Mouse (Mus musculus) spleen, adult 12 weeks (tissue): ENCODE results near the gene Zbtb16.

Source experiments
- DNase-seq: peaks from one replicate; pipeline ENCODE4 v3.0.0; 2022; ENCODE audit warnings: low spot score

The Zbtb16 gene

DNA sequence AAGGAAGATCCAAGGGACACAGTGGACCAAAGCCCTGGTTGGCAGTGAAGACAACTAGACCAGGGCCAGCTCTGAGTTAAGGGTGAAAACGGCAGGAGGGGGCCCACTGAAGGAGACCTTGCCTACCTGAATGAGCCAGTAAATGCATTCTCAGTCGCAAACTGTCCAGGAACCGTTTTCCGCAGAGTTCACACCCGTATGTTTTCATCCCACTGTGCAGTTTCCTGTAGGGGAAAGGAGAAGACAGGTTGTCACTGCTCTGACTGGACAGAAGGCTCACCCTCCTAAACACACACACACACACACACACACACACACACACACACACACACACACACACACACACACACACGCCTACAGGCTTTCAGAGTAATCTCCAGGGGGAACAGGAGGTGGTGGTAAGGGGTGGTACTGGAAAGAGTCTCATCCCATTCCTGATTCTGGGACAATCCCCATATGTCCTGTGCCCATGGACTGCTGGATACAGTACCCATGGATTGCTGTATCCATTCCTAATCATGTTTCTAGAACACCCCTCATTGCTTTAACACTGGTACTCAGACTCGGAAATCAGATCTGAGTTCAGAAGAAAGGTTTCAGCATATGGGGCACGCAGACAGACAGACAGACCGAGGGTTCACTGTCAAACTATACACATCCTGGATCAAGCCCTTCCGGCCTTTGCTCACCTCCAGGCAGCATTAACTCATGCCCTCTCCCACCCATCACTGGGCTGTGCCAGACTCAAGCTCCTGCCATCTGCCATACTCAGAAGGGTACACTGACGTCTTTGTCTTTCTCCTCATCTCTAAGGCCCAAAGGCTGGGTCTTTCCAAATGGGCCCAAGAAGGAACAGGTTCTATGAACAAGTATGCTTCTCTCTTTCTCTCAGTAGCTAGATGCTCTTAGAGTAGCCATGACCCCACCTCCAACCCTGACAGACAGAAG is 92.4 kb downstream of the Zbtb16 start:
- no peak for DNase-seq

DNA sequence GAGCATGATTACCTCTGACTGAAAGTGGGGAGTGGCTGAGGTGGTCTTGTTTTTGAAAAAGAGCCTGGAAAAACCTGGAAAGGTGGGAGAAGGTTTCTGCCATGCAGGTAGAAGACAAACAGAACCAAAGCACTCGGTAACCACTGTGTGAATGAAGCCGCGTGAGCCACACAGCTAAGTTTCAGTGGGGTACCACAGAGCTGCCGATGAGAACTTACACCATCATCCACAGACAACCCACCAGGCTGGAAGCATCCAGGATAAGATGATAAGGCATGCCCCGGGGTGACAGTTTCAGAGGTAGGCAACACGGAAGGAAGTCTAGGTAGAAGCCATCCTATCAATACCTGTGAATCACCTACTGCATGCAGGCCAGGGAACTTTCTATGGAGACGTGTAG is 93.9 kb downstream of the Zbtb16 start:
- no peak for DNase-seq

DNA sequence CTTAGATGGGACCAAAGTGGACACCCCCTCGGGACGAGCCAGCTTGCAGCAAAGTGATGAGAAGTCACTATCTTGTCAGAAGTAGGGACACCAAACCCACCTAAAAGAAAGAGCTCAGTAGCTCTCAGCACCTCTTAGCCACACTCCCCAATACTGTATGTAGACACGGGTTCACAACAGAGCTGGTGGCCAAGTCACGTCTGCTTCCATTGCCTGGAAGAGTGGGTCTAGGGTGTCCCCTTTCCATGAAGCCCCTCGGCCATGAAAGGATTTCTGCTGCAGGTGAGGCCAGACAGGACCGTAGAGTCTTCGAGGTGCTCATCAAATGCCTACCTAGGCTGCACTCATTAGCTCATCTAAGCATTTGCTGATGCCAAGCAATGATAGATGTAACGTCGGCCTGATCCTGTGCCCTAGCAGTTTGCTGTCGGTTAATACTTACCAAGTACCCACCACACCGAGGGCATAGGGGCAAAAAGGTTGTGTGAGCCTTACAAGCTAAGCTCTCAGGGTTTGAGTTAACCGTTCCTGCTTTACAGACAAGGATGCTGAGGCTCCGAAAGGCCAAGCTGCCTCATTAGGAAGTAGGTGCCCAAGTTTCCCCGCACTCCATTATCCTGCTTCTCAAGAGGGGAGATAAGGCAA is 94.5 kb downstream of the Zbtb16 start:
- no peak for DNase-seq

DNA sequence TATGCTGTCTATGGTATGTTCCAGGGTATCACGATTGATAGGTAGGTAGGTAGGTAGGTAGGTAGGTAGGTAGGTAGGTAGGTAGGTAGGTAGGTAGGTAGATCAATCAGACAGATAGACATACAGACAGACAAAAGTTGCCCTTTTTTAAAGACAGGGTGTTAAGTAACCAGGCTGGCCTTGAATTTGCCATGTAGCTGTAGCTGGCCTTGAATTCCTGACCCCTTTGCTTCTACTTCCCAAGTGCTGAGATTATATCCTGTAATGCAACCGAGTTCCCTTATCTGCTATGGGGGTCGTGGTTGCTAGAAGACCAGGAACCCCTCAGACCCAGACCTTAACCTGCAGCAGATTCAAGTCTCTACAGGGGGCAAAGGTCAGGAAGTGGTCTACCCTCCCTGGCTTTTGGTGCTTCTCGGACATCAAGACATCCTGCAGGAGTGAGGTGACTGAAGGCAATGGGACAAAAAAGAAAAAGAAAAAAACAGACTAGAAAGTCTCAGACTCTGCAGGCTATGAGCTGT is 95.2 kb downstream of the Zbtb16 start:
- no peak for DNase-seq

DNA sequence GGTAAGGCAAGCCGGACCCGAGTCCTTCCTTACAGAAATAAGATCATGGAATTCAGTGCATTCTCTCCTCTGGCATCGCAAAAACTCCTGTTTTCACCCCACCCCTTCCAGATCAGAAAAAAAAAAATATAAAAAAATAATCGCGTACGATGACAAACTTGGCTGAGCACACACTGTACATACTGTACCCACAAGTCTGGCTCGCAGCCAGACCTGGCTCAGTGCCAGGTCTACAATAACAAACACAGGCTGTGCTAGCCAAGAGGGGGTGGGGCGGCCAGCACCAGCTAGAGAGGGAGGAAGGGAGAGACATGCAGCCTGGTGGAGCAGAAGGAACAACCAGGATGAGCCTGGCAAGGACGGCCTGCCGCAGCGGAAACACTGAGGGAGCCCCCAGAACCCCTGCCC is 95.9 kb downstream of the Zbtb16 start:
- peak; percentile 4 for DNase-seq

DNA sequence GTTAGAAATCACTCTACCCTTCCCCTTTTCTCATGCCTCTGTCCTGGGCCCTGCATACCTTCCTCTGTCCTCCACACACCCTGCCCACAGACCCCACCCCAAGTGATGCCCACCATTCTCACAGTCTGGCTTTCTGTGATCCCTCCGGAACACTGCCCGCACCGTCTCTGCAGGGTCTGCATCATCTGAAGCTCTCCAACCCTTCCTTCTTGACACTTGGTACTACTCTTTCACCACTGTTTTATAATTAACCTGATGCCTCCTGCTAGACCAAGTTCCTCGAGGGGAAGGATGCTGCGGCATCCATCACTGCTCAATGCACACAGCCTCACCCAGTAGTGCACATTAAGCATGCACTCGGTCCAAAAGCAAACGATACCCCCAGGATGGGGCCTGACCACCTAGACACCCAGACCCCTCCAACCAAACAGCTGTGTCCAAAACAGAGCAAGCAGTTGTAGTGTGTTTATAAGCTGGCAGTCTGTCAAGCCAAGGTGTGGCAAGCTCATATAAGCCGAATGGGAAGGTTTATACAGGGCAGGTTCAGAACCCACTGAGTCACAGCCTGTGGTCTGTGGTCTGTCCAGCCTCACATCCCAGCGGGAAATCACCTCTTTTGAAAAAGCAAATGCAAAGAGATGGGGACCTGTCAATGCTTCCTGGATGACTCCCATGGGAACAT is 97.1 kb downstream of the Zbtb16 start:
- no peak for DNase-seq

DNA sequence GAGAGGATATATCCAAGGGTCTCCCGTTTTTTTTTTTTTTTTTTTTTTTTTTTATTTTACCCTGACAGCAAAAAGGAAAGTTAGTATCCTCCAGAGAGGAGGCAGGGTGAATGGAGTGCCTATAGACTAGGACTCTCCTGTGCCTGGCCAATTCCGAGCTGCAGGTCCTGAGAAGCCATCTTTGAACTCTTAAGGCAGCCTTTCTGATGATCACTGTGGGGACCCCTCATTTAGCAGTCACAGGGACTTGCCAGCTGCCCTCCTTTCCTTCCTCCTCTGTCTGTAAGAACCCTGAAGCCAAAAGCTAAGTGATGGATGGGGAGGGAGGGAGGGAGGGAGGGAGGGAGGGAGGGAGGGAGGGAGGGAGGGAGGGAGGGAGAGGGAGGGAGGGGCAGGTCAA is 98.1 kb downstream of the Zbtb16 start:
- no peak for DNase-seq

DNA sequence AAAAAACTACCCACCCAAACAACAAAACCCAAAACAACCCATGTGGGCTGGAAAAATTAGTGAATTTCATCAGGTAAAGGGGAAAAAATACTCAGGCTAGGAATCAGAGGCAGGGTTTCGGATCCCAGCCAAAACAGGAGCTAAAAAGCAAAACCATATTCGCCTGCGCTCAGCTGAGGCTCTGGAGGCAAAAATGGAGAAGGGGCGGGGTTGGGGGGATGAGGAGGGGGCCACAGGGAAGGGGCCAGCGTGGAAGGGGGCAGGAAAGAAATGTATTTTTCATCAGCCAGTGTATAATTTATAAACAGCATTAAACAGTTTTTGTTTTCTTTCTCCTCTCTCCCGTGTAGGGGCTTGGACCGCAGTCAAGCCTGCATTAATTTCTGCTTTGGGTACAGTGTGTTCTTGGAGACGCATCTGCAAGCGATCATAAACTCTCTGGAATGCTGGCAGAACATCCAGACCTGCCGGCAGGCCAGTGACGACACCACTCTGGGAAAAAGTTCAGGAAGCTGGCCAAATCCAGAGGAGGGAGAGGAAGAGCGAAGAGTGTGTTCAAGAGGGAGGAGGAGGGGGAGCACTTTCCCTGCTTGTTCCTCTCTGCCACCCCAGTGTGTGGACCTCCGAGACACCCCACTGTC is 98.7 kb downstream of the Zbtb16 start:
- no peak for DNase-seq

DNA sequence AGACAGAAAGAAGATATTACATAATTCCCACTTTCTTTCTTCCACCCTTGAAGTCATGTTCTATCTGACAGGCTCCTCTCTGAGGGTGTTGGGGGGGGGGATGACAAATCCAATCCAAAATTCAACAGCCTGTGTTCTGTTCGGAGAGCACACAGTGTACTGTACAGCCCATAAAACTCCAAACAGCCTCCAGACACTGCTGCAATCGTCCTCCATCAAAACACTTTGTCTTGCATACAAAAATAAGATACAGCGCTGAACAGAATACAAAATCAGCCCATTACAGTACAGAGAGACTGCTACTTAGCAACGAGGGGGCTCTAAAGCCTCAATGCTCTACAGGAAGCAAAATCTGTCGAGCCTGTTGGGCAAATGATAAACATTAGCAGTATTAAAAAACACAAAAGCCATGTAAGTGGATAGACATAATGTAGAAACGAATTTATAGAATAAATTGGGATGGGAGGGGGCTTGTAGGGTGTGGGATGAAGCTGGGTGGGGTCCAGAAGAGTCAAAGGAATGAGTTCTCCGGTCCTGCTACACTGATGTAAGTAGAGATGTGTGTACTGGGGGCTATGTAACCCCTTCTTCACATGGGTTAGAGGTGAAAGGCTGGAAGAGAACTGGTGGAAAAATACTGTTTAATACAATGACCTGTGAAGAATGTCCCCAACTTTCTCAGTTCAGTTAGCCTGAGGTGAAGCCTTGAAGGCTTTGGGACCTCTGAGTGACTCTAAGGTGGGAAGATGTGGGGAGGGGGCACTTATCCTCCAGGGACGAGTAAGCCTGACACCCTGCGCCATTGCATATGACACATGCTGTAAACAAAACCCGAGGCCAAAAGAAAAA is 99.4 kb downstream of the Zbtb16 start:
- no peak for DNase-seq

DNA sequence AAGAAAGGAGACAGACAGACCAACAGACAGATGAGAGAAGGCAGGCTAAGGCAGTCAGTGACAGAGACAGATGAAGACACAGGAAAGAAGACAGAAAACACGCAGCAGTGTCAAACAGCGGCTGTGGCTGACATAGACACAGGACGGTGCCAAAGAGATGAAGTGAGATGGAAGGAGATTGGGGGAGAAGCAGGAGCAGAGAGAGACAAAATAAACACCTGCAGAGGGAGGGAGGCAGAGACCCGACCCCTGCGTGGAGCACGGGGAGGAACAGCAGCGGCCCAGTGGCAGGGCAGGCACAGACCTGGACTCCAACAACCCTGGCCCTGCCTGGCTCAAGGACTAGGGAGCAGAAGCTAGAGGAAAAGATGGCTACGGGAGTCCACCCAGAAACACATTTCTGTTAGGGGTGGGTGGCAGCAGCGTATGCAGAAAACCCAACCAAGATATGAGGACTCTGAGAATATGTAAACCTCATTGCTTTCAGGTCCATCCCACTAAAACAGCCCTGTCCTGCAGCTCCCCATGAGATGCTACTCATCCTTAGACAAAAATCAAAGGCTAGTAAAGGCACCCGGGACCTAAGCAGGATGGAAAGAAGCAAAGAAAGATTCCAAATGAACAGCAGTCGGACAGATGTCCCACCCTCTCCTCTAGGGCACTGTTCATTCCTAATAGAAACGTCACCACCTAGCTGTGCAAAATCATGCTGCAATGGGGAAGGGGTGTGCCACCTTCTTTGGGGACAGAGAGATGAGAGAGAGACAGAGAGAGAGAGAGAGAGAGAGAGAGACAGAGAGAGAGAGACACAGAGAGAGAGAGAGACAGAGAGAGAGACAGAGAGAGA is 100.3 kb downstream of the Zbtb16 start:
- DNase-seq: no peak

DNA sequence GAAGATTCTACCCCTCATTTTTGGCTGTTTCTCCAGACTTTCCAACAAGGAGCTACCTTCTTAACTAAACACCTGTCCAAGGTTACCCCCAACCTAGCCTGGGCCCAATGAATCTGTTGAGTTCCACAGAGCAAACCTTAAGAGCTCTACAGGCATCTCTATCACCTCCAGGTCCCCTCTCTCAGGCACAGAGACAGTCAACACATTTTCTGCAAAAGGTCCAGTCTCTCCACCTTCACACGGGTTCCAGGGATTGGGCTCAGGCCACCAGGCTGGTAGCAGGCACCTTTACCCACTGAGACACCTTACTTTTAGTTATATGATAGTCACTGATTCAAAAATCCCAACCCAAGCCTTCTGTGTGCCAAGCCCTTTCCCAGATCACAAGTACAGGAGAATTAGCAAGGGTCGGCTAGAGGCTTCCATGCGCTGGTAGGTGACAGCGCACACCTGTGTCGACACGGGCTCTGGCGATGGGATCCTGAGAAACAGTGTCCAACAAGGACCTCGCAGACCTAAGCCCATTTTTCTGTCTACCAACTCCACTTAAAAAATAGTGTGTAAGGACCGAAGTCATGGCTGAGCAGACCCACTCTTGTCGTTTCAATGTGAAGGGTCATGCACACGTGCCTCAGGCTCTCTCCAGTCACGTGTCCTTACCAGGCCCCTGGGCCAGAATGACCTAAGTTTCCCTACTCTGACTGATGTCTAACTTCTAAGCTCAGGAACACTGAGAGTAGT is 101.1 kb downstream of the Zbtb16 start:
- no peak for DNase-seq

DNA sequence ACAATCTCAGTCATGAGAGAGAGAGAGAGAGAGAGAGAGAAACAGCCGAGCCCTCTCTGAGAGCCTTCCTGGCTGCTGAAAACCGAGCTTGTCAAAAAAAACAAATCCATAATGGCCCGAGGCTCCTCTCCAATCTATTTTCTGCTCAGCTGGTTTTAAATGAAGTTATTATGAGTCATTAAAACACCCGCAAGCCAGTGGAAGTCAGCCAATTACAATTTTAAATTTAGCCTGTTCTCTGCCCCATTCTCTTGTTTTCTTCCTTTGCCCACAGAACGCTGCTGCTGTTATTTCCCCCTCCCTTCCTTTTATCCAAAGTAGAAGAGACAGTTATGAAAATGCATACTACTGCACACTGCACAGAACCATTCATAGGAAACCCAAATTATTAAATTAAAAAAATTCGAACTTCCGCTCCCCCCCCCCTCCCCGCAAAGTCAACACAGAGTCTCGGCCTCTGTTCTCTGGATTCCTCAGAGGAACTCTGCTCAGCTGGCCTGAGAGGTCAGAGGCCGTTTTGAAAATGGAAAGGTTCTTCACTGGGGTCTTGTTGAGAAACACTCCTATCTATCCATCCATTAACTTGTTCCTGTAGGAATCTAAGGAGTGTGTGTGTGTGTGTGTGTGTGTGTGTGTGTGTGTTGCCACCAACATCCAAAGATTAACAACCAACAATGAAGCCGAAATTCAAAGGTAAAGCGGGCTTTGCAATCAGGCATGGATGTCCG is 102.0 kb downstream of the Zbtb16 start:
- DNase-seq: no peak

DNA sequence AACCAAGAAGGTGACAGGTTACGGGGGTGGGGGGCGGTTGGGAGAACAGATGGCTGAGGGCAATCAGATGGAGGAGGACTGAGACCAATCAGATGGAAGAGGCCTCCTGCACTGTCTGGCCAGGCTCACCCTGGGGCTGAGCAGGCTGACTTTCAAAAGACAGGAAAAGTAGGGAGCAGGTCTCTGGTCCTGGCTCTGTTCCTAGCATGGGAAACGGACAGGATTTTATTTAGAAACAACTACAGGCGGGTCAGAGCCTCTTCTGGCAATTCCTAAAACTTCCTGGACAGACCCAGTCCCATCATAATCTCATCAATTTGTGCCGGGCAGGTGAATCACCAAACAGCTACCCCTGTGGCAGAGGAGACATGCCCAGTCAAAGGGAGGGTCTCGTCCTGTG is 102.9 kb downstream of the Zbtb16 start:
- DNase-seq: no peak

DNA sequence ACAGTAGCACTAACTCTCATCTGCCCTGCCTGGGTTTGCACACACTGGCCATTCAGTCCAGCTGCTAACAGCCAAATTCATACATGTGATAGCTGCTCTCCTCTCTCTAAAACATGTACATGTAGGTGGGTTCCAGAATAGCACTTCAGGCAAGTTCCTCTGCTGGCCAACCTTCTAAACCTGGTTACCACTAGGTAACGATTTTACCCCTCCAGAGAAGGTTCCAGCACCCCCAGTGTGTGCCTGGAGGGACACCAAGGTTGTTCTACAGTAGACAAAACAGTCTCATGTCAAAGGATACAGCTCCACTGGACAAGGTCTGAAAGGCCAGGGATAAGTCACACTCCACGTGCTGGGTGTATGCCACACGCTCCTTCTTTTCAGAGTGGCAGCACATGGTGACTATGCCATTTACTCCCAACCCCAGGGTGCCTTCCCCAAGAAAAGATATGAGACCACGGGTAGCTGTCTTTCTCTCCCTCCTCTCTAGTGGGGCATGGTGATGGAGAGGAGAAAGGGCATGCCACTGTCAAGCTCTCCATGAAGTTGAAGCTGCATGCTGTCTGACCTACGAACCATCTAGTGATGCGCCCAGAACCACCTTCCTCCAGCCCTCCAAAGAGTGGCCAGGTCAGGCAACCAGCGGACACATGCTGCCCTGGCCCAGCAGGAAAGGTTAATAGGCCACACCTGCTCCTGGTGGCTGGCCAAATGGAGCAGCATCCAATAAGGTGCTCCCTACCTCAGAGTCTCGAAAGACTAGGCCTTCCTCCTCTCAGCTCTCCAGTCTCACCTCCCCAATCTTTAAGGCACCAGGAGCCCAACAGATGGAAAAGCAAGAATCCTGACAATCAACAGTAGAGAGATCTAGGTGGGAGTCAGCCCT is 104.1 kb downstream of the Zbtb16 start:
- no peak for DNase-seq

DNA sequence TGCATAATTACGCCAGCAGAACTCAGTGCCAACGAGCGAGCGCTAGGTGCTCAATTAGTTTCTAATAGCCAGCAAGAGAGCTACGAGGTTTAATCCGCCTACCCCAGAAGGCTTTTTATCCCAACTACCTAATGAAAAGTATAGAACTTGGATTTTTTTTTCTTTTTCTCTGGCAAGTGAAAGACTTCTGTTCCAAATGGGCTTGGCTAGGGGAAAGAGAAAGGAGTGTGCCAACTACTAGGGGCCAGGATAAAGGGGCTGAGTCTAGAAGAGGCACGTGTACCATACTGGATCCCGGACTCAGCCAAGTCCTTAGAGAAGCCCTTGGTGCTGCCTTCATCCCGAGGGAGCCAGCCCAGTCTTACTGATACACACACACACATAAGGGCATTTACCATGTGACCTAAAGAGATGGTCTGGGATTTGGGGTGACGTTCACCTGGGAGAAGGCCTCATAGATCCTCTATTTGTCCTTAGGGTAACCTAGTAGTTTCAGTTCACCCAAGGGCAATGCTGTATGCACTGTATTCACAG is 105.5 kb downstream of the Zbtb16 start:
- DNase-seq: no peak

DNA sequence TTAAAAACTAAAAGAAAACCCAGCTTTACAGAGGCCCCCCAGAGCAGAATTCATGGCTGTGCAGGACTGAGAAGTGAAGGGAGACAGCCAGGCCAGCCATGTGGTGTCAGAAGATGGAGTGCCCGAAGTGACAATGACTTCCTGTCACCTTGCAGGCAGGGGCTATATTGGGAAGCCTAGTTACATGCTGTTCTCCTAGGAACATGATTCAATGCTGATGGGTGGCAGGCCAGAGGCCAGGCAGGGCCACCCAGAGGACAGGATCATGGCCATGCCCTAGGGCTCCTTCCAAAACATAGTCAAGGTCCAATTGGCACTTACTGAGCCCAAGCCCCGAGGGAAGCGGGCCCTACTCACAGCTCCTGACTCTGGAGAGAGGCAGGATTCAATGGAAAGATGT is 106.6 kb downstream of the Zbtb16 start:
- no peak for DNase-seq

DNA sequence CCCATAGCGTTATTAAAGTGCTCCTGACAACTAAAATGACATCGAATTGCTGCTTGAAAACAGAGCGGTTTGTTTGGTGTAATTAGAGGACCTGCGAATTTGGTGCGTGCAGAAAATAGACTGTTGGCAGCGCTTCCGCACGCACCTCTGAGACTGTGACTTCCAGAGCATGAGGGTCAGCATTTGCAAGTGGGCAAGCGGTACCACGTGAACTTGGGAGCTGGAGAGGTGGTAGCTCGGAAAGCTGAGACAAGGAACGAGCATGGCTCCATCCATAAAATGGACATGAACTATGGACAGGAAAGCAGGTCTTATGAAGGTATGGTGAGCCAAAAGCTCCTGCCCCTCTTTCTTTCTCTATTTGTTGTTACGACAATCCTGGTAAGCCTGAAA is 107.3 kb downstream of the Zbtb16 start:
- DNase-seq: no peak
